Comparison of ENCODE assay signal across 19 mouse cellular contexts in the genomic region with DNA sequence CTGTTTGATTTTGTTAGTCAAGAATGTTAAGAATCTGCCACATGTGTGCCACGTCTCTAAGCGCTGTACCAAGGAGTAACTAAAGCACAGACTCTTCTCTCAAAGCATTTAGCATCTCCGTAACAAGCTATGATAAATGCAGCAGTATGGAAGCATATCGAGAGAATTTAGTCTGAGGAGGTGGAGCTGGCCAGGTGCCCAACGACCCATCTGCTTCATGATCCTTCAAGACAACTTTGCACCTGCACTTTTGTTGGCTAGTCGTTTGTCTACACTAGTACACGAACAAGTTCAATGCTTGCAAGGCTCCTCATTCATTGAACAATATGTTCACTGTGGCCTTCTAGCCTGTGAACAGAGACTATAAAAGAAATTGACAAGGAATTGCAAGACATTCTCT.
DNase-seq lines count a peak whose midpoint lies in the region; TF ChIP-seq lines count a peak whose summit lies in the region.
"Had no signal": no experiment of that assay in that cellular context is flagged by ENCODE, and none has a peak within 500 bp of the region (broad histone marks: within the 10 kb centered on the region; RNA-seq: fewer than 3 reads in every experiment).

No protein-coding gene starts in this region.

- peak; percentile 7 to 15 for DNase-seq in cerebellum, postnatal 14 days
- no peak for DNase-seq in cerebellum, postnatal 4 days (ENCODE audit: low spot score in 2 of 2)
- peak; percentile 12 to 15 for DNase-seq in layer of hippocampus, adult 2 months (ENCODE audit: low spot score in 2 of 2)
- DNase-seq in layer of hippocampus, postnatal 14 days (ENCODE audit: low spot score in 2 of 2): no peak
- peak; percentile 2 to 36 for DNase-seq in layer of hippocampus, adult 8-10 months (ENCODE audit: low spot score in 2 of 2)
- DNase-seq in right cerebral cortex, postnatal 10 days (ENCODE audit: low spot score in 2 of 2): peak; percentile 39 to 40
- no peak for DNase-seq in yolk sac, embryonic 10.5 days (ENCODE audit: low spot score)
- DNase-seq in spleen, postnatal 36 days (ENCODE audit: low spot score in 2 of 2): no peak
- DNase-seq: adrenal gland, adult 8-10 months; heart, postnatal 14 days; kidney, adult 11 months; liver, embryonic 13.5 days; lung, embryonic 14.5 days; lung, postnatal 36 days; retina, postnatal 1 day had no signal

- no peak for TF ChIP-seq CTCF in layer of hippocampus, adult 2 months (conservative IDR thresholded peaks at IDR 0.05)

- no peak overlapping the region for H3K4me3 ChIP-seq in layer of hippocampus, adult 2 months
- H3K4me3 ChIP-seq: limb, embryonic 13.5 days; liver, embryonic 13.5 days had no signal

- H3K27ac ChIP-seq in layer of hippocampus, adult 2 months: no peak overlapping the region
- H3K27ac ChIP-seq: hindbrain, embryonic 14.5 days; kidney, postnatal 0 days; limb, embryonic 13.5 days; liver, embryonic 13.5 days; stomach, postnatal 0 days had no signal

Comparison
In these comparisons a context has a peak if more than half of its experiments do, and no peak if none do; other contexts are left out.
1. DNase-seq: peak in cerebellum, postnatal 14 days (2 of 2), layer of hippocampus, adult 2 months (2 of 2), layer of hippocampus, adult 8-10 months (2 of 2) and right cerebral cortex, postnatal 10 days (2 of 2); none in cerebellum, postnatal 4 days (0 of 2), layer of hippocampus, postnatal 14 days (0 of 2), yolk sac, embryonic 10.5 days (single experiment) and spleen, postnatal 36 days (0 of 2).